Mouse (Mus musculus): Measurements from ENCODE around the gene Sfxn3.

- no peak for TF ChIP-seq CTCF (IDR thresholded peaks at IDR 0.05; ENCODE audit: low read depth)
- no peak for TF ChIP-seq EP300 (IDR thresholded peaks at IDR 0.05; ENCODE audit: low read depth)
These were observed 35.1 kb upstream of the Sfxn3 start for GRCm38 (mm10) chr19:45012219-45012618.

All from liver, embryonic 14.5 days (tissue).